Mouse (Mus musculus) neutrophil, adult 65 days (primary cell): ENCODE results near the gene Olfr459. TPM values are rescaled to one million over a fixed set of nuclear protein-coding genes. Genes with fewer than 3 reads are reported as not detected.

Experiments used
- total RNA-seq: library from RNA; stranded (reverse); gene quantifications from 2 replicates; pipeline ENCODE4 v1.2.4, GENCODE M21; 2023

The Olfr459 gene
- not detected in 2 replicates for total RNA-seq

DNA sequence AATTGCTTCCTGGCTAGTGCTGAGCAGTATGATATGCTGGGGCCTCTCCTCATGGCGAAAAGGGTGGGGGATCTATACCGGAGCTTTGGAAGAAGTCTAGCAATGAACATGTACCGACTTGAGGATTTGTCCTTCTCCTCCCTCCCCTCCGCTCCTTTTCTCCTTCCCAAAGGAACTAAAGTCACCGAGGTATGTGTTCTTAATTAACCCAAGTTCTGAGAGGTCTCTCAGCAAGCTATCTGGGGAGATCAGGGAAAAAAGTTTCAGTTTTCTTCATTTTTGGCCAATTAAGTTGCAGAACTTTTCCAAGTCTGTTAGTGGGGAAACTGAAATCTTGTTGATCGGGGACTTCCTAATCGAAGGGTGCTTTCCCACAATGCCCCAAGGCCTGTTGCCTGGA, at the start of gene Olfr459:
Gene Olfr459, minus strand, starts transcription at position 101 of the 400 bp plus-strand sequence.

Other genes starting within 250 kb of the Olfr459 start
- 1.7 TPM in 1 of 2 replicates, not detected in the other for gene Ephb6, start 169.7 kb downstream of the Olfr459 start, total RNA-seq
- gene Trpv6, start 138.8 kb downstream of the Olfr459 start, total RNA-seq, result not detected in 2 replicates
- gene Trpv5, start 94.4 kb downstream of the Olfr459 start, total RNA-seq, result not detected in 2 replicates
- not detected in 2 replicates for gene Llcfc1, start 90.7 kb downstream of the Olfr459 start, total RNA-seq
- 4.7 and 7.8 TPM in 2 replicates for gene Kel, start 70.8 kb downstream of the Olfr459 start, total RNA-seq
- gene Pip, start 72.4 kb upstream of the Olfr459 start, total RNA-seq, result not detected in 2 replicates
- not detected in 2 replicates for gene Sval2, start 77.8 kb upstream of the Olfr459 start, total RNA-seq
- not detected in 2 replicates for gene Sval1, start 176.5 kb upstream of the Olfr459 start, total RNA-seq
- gene Sval3, start 193.0 kb upstream of the Olfr459 start, total RNA-seq, result not detected in 2 replicates